Mouse (Mus musculus) cerebral cortex, adult 2 months (tissue): Measurements from ENCODE around the gene Fam166b.

ENCODE experiments used
- WGBS: fragments of 180-500 bp; shearing (Covaris S2); methylation state at CpG from one replicate; pipeline ENCODE4 v1.1.7; 2018; 5-methylcytosine and 5-hydroxymethylcytosine counted together

Fam166b gene

GRCm38 (mm10) chr4:43428946-43429345 is at the start of gene Fam166b:
TSS of gene Fam166b (minus strand) at chr4:43429134.
- WGBS = 21% methylated on average over 10 of the region's 10 CpGs

DNA sequence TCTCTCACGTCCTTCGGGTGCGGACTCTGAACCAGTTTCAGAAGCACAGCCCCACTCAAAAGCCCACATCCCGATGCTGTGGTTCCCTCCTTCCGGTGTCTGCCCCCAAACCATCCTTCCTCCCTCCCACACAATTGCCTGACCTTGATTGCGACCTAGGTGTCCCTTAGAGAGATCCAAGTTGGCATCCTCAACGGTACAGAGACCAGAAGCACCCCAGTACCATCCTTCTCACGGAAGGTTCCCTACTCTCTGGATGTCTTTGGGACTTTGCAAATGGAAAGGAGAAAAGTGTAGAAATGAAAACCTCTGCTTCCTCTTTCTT is 49.6 kb upstream of the Fam166b start:
- WGBS = 39% methylated on average over 8 of the region's 8 CpGs

DNA sequence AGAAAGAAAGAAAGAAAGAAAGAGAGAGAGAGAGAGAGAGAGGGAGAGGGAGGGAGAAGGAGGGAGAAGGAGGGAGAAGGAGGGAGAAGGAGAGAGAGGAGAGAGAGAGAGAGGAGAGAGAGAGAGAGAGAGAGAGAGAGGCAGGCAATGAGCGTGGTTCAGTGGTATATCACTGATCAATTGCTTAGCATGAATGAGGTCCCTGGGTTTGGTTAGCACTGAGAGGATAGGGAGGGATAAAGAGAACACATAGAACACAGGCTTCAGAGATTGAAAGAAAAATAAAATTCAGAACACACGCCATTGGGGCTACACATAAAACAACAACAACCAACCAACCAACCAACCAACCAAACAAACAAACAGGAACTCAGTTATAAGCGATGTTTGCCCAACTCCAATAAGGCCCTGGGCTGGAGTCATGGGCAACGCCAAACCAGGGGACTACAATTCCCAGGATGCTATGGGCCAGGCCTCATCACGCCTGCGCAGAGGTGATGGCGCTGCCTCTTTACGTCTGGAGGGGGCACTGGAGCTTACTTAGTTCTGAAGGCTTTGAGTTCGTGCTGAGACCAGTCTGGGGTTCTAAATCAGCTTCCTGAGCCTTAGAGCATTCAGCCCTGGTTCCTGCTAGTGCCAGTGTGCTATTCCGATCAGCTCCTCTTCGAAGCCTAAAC is 49.1 kb upstream of the Fam166b start:
- WGBS = 17% methylated on average over 11 of the region's 11 CpGs

DNA sequence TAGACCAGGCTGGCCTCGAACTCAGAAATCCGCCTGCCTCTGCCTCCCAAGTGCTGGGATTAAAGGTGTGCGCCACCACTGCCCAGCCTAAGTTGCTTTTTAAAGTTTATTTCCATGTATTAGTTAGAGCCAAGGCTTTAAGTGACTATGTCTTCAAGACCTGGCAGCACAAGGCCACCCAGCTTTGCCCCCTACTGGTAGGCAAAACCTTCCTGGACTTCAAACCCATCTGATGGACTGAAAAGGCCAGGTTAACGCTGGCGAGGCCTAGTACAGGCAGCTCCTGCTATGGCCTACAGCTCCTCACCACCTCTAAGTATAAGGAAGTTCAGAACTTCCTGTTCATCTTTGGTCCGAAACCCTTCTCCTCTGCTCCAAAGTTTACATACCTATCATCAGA is 47.7 kb upstream of the Fam166b start:
- WGBS = 91% methylated on average over 6 of the region's 6 CpGs

DNA sequence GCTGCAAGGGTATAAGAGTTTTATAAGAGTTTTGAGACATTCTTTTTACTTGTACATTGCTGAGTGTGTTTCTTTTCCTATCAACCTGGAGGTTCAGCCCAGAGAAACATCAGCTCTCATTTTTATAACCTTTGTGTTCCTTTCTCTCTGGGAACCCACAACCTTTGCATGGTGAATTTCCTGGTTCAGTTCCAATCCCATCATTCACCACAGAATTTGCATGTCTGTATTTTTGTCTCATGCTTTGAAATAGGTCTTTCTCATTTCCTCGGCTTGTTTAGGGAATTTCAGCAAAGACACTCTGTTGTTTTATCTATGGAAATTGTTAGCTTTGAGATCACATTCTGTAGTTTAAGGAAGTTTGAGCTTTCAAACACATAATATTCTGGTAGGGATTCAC is 44.7 kb upstream of the Fam166b start:
- WGBS = 28% methylated on average over 1 of the region's 1 CpGs

DNA sequence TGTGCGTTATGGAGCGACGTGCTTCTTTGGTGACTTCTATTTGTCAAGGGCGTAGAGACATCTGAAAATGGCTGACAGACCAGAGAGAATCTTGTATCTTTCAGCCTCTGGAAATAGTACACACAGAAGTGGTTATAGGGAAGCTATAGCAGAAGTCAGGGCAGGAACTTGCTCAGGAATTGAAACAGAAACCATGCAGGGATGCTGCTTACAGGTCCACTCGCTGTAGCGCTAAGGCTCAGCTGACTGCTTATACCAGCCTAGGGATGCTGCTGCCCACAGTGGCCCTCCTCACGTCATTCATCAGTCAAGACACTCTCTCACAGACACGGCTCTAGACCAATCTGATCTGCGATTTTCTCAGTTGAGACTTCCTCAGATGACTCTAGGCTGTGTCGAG is 41.4 kb upstream of the Fam166b start:
- whole genome bisulfite sequencing = 93% methylated on average over 10 of the region's 10 CpGs

DNA sequence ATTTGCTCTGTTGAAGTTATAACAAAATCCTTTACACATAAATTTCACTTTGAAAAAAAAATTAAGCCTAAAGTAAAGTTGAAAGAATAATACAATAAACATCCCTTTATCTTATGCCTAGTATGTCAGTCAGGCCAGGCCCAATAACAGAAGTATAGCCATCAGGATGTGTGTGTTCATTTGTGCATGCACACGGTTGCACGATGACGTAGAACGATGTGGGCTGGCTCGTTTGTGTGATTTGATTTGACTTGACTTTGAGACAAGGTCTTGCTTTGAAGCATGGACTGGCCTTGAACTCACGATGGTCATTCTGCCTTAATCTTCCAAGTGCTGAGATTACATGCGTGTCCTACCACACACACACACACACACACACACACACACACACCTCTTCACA is 37.9 kb upstream of the Fam166b start:
- 94% methylated on average over 7 of the region's 7 CpGs for WGBS

- WGBS = 87% methylated on average over 6 of the region's 6 CpGs
Observed at GRCm38 (mm10) chr4:43465935-43466334, 37.0 kb upstream of the Fam166b start.

- 89% methylated on average over 5 of the region's 5 CpGs for WGBS
Observed at GRCm38 (mm10) chr4:43463102-43463501, 34.2 kb upstream of the Fam166b start.

DNA sequence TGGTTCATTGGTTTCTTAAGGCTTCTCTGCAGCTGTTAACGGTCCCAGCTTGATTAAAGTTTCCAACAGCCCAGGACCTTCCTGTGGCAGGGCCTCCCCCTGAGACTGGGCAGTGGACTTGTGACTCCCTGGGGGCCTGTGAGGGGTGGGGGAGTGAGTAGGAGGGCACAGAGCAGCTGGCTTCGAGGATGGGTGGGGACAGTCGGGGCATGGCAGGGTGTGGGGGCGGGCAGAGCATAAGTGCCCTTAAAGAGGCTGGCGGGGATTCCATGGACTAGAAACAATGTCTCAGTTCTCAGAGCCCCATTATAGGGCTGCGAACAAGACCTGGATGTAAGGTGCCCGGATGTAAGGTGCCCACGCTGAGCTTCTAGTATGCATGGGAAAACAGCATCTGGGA is 28.2 kb upstream of the Fam166b start:
- WGBS = 39% methylated on average over 8 of the region's 8 CpGs

DNA sequence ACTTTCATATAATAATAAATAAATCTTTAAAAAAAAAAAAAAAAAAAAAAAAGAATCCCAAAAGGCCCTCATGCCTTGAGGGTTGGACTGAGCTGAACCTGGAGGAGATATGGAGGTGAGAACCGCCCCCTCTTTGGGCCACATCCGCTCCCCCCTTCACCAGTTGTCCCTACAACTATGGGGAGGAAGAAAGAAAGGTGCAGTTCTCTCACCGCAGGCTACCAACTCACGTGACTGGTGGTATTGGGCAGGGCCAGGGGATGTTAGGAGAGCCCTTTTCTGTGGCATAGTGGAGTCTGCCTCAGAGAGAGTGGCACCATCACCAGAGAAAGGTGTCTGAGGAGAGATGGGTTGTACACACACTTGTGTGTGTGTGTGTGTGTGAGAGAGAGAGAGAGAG is 27.5 kb upstream of the Fam166b start:
- WGBS = 69% methylated on average over 4 of the region's 4 CpGs

DNA sequence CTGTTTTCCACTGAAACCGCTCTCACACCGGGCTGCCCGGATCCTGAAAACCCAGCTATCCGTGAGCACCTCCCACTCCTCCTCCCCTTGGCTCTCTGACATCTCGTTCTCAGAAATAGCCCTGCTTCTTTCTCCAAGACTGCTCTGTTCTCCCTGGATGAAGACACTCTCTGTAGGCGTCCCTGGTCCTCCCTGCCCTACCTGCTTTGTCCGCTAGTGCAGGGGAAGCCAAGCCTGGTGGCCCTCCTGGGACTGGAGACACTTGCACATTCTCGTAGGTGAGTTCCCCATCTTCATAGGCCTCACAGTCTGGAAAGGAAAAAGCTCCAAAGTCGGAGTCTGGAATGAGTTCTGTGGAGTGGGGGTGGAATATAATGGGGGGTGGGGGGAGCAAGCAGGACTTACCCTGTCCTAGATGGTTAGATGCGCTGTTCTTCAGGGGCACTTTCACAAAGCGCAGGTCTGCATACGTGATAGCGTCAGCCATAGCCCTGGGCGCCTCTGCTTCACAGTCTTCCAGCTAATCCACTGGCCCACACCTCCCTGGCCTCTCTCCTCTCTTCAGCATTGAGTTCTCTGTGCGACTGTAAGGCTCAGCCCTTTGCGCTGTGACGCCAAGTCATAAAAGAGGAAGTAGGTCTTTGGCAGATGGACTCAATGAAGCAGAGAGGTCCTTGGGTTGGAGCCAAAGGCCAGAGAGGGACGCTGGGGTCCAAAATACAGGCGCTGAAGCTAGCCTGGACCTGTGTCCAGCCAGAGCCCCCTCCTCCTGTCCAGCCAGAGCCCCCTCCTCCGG is 25.3 kb upstream of the Fam166b start, which contains the start of gene Cd72:
Gene Cd72 (minus strand): TSS at position 588 of the 796 bp plus-strand sequence.
- 42% methylated on average over 20 of the region's 20 CpGs for WGBS

- WGBS = 6% methylated on average over 18 of the region's 18 CpGs
Observed at GRCm38 (mm10) chr4:43453413-43453812, 24.5 kb upstream of the Fam166b start.

- 51% methylated on average over 11 of the region's 11 CpGs for WGBS
Observed at GRCm38 (mm10) chr4:43452315-43452714, 23.4 kb upstream of the Fam166b start.

GRCm38 (mm10) chr4:43448554-43448953 is 19.6 kb upstream of the Fam166b start:
- WGBS = 77% methylated on average over 3 of the region's 3 CpGs

- 56% methylated on average over 13 of the region's 13 CpGs for WGBS
Observed at GRCm38 (mm10) chr4:43447251-43447650, 18.3 kb upstream of the Fam166b start.

DNA sequence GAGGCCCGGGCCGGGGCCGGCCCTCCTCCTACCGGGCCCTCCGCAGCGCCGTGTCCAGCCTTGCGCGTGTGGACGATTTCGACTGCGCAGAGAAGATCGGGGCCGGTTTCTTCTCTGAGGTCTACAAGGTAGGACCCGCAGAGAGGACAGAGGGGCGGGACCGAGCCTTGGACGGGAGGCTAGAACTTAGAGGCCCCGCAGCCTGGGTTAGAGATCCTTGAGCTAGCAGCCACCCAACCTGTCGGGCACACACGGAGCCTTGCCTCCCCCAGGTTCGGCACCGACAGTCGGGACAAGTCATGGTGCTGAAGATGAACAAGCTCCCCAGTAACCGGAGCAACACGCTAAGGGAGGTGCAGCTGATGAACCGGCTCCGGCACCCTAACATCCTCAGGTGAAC is 14.6 kb upstream of the Fam166b start:
- 2% methylated on average over 28 of the region's 28 CpGs for WGBS

GRCm38 (mm10) chr4:43442456-43443361 is 13.8 kb upstream of the Fam166b start:
- WGBS = under 1% methylated on average over 84 of the region's 88 CpGs

GRCm38 (mm10) chr4:43442044-43442443 is 13.1 kb upstream of the Fam166b start:
- under 1% methylated on average over 33 of the region's 33 CpGs for WGBS

GRCm38 (mm10) chr4:43441639-43442038 is 12.7 kb upstream of the Fam166b start, which contains the start of gene Tesk1:
TSS of gene Tesk1 (plus strand) at chr4:43441939.
- 13% methylated on average over 4 of the region's 4 CpGs for WGBS

DNA sequence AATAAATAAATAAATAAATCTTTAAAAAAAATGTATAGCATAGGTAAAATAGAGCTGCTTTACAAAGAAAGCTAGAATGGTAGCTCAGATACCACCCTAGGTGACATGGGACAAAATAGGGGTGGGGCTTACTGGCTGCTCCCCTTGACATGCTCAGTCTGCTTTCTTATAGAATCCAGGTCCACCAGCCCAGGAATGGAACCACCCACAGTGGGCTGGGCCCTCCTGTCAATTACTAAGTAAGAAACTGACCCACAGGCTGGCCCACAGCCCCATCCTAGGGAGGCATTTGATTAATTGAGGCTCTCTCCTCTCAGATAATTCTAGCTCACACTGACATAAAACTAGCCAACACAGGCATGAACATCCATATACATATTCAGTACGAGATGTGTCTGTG is 3.9 kb upstream of the Fam166b start:
- WGBS = 75% methylated on average over 1 of the region's 1 CpGs

- 3% methylated on average over 4 of the region's 4 CpGs for WGBS
Observed at GRCm38 (mm10) chr4:43431690-43432089, 2.8 kb upstream of the Fam166b start.
